Mouse (Mus musculus) left cerebral cortex, postnatal 36 days (tissue): ENCODE measurements at regions not wholly inside any gene's neighbourhood (a gene's known extent, or its start where the extent isn't known, plus 50 kb on each side); places are given as distances from the start of the nearest gene placed in this dataset.

Source experiments
- DNase-seq, 2 experiments: peaks; one replicate each; pipeline ENCODE4 v3.0.0; 2021 to 2022; ENCODE audit warnings: low spot score in 2 of 2, mixed read lengths in 1 of 2
- intact Hi-C: fragments of 180-260 bp; cut with DNase I; formaldehyde crosslinking; loops from one replicate; pipeline ENCODE4 v1.15.1; 2025

DNA sequence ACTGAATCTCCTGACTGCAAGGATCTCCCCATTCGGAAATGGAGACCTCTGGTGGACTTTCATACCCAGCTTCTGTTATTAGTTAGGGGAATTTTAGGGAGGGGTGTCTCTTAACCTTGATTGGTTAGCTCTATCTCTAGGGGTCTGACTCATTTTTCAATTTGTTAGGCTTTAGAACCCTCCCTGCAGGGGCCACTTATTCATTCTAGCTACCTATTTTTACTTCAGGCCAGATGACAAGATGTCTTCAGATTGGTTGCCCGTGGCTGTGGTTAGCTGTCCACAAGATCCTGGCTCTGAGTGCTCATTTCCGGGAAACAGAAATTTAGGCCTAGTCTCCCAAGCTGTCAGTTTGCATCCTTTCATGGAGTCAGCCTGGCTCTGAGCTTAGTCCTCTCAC is 314.3 kb downstream of the Mat2b start:
- no peak for DNase-seq
- intact Hi-C loops, result no loop called here

DNA sequence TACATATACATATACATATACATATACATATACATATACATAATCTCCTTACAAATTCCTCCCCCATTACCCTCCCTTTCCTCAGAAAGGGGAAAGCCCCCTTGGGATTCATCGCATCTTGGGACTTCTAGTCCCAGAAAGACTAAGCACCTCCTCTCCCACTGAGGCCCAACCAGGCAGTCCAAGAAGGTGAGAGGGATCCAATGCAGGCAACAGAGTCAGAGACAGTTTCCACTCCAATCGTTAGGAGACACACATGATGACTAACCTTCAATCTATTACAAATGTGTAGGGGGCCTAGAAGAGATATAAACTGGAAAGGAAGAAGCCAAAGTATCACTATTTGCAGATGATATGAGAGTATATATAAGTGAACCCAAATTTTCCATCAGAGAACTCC is 323.3 kb downstream of the Mat2b start:
- no peak for DNase-seq
- intact Hi-C loops, result no loop called here

DNA sequence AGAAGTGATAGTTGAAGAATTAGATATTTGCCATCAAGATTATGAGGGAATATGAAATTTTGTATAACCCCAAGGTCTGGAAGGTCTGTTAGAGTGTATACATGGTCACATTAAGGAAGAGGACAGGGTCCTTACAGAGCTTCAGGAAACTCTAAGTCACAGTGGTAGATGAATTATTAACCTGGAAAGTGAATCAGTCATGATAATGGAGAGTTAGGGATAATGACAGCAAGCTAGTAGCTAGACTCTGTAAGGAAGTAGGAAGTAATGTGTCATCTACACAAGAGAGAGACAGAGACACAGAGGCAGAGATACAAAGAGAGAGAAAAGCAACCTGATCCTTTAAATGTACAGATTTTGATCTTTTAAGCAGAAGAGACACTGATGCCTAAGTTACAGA is 328.4 kb downstream of the Mat2b start:
- intact Hi-C loops, result no loop called here

DNA sequence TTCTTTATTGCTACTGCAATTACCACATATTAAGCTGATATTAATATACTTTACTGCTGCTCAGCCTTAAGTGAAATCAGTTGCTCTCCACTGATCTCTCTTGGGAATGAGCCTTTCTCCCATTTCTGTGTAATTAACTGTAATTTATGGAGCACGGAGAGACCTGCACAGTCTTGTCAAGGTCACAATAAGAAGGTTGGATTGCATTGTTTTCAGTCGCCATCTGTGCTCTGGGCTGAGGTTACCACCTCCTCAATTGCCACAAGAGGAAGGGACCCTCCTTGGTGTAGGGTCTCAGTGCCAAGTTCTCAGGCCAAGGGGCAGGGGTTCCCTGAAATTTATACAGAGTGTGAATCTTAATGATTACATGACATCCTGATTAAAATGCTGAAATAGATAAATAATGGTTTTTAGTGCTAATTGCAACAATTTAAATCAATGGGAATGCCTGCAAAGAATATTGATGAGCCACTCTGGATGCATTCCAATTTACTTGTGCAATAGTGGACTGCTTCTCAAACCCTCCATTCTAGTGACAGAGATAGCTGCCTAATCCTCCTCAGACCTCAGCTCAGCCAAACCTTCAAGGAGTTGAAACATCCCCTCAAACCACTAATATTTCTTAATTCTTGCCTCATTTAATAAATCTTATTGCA is 332.3 kb downstream of the Mat2b start:
- intact Hi-C loops, result no loop called here
- DNase-seq, result no peak

More for the DNA sequence above, 328.4 kb downstream of the Mat2b start:
- no peak for DNase-seq
